In the genomic region with DNA sequence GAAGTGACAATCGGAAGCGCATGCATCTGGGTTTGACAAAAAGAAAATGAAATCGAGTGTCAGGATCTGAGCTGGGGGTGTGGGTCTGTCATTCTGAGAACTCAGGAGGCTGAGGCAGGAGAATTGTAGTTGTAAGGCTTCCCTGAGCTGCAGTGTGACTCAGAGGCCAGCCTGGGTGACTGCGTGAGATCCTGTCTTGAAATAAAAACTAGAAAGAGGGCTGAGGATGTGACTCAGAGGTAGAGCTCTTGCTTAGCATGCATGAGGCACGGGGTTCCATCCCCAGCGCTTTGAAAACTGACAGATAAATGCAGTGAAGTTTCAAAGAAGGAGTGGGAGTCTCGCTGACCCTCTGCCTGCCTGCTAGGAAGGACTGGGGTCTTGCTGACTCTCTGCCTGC, we compare ENCODE assay signal across 12 mouse cellular contexts.
DNase-seq lines count a peak whose midpoint lies in the region; ATAC-seq and TF ChIP-seq lines count a peak whose summit lies in the region.
"Had no signal": no experiment of that assay in that cellular context is flagged by ENCODE, and none has a peak within 500 bp of the region (broad histone marks: within the 10 kb centered on the region; RNA-seq: fewer than 3 reads in every experiment).

No protein-coding gene starts in this region.

- no peak overlapping the region for H3K4me2 ChIP-seq in forebrain, postnatal 0 days (ENCODE audit: low read depth)
- H3K4me2 ChIP-seq in midbrain, embryonic 12.5 days (replicated peaks), result no peak overlapping the region
- H3K4me2 ChIP-seq in intestine, embryonic 16.5 days (ENCODE audit: low read depth, low read length), result no peak overlapping the region
- H3K4me2 ChIP-seq: heart, embryonic 13.5 days; limb, embryonic 12.5 days had no signal

- H3K4me3 ChIP-seq in cerebellum, adult 2 months (replicated peaks; ENCODE audit: insufficient read depth, low read depth, low read length), result no peak overlapping the region
- H3K4me3 ChIP-seq in forebrain, postnatal 0 days (ENCODE audit: low read depth, low read length), result no peak overlapping the region
- no peak overlapping the region for H3K4me3 ChIP-seq in midbrain, embryonic 12.5 days
- no peak overlapping the region for H3K4me3 ChIP-seq in intestine, embryonic 16.5 days (ENCODE audit: low read length)
- H3K4me3 ChIP-seq: heart, embryonic 13.5 days; limb, embryonic 12.5 days had no signal

- peaks cover 49% of the 10 kb centered on the region for H3K4me1 ChIP-seq in cerebellum, adult 2 months (ENCODE audit: control insufficient read depth, insufficient read depth, low read length)
- H3K4me1 ChIP-seq in forebrain, postnatal 0 days (ENCODE audit: insufficient read depth), result no peaks in the 10 kb centered on the region
- H3K4me1 ChIP-seq in midbrain, embryonic 12.5 days, result 0 out of 2 replicates have a peak, but pooled peaks cover 9% of the 10 kb centered on the region
- no peaks in the 10 kb centered on the region for H3K4me1 ChIP-seq in intestine, embryonic 16.5 days (ENCODE audit: control insufficient read depth, insufficient read depth, low read length)
- H3K4me1 ChIP-seq: limb, embryonic 12.5 days had no signal

- 0 out of 2 replicates have a peak, but pooled peaks cover 5% of the 10 kb centered on the region for H3K9me3 ChIP-seq in forebrain, postnatal 0 days (ENCODE audit: low read length)
- H3K9me3 ChIP-seq in midbrain, embryonic 12.5 days, result peaks cover 13% of the 10 kb centered on the region
- 0 out of 2 replicates have a peak, but pooled peaks cover 4% of the 10 kb centered on the region for H3K9me3 ChIP-seq in intestine, embryonic 16.5 days (ENCODE audit: control insufficient read depth, low read length)

- peaks cover 24% of the 10 kb centered on the region for H3K36me3 ChIP-seq in forebrain, postnatal 0 days (ENCODE audit: insufficient read depth)
- peaks cover 24% of the 10 kb centered on the region for H3K36me3 ChIP-seq in midbrain, embryonic 12.5 days
- H3K36me3 ChIP-seq in intestine, embryonic 16.5 days (ENCODE audit: control insufficient read depth, insufficient read depth, low read length), result no peaks in the 10 kb centered on the region
- H3K36me3 ChIP-seq: heart, embryonic 13.5 days; limb, embryonic 12.5 days had no signal

- H3K27ac ChIP-seq in cerebellum, adult 2 months (ENCODE audit: insufficient read depth, low read length), result peak overlapping the region; percentile 77
- H3K27ac ChIP-seq in forebrain, postnatal 0 days (ENCODE audit: low read depth, low read length), result 0 out of 2 replicates have a peak overlapping the region, but pooled peaks have one; percentile 21
- H3K27ac ChIP-seq in midbrain, embryonic 12.5 days (replicated peaks), result peak overlapping the region; percentile 52; the same call in 1 of the 2 replicates
- H3K27ac ChIP-seq in intestine, embryonic 16.5 days (ENCODE audit: low read length), result no peak overlapping the region
- H3K27ac ChIP-seq: heart, embryonic 13.5 days; limb, embryonic 12.5 days had no signal

- H3K9ac ChIP-seq in forebrain, postnatal 0 days, result peak overlapping the region; percentile 3; the same call in 1 of the 2 replicates
- H3K9ac ChIP-seq in midbrain, embryonic 12.5 days (replicated peaks), result no peak overlapping the region
- H3K9ac ChIP-seq in intestine, embryonic 16.5 days (ENCODE audit: low read depth, low read length), result no peak overlapping the region
- H3K9ac ChIP-seq: heart, embryonic 13.5 days; limb, embryonic 12.5 days had no signal

- no peaks in the 10 kb centered on the region for H3K27me3 ChIP-seq in cerebellum, adult 2 months (ENCODE audit: control insufficient read depth, insufficient read depth, low read length)
- H3K27me3 ChIP-seq in forebrain, postnatal 0 days (ENCODE audit: insufficient read depth, low read length), result no peaks in the 10 kb centered on the region
- no peaks in the 10 kb centered on the region for H3K27me3 ChIP-seq in midbrain, embryonic 12.5 days
- no peaks in the 10 kb centered on the region for H3K27me3 ChIP-seq in intestine, embryonic 16.5 days (replicated peaks; ENCODE audit: control insufficient read depth, insufficient read depth, low read length)
- H3K27me3 ChIP-seq: heart, embryonic 13.5 days had no signal

- ATAC-seq in forebrain, postnatal 0 days, result no peak
- ATAC-seq in midbrain, embryonic 12.5 days (ENCODE audit: low FRiP score, low read depth), result no peak
- ATAC-seq in intestine, embryonic 16.5 days, result no peak

- 37% methylated on average over 7 of the region's 7 CpGs for WGBS in cerebellum, adult 2 months
- 67% methylated on average over 7 of the region's 7 CpGs for WGBS in forebrain, postnatal 0 days
- 64% methylated on average over 7 of the region's 7 CpGs for WGBS in midbrain, embryonic 12.5 days
- 63% methylated on average over 7 of the region's 7 CpGs for WGBS in intestine, embryonic 16.5 days

- no peak for TF ChIP-seq CTCF in cerebellum, adult 2 months (IDR thresholded peaks at IDR 0.05; ENCODE audit: borderline replicate concordance, insufficient read depth, low read depth, low read length)
- no peak for TF ChIP-seq CTCF in forebrain, postnatal 0 days (IDR thresholded peaks at IDR 0.05; ENCODE audit: low read depth)

- TF ChIP-seq POLR2A in cerebellum, adult 2 months (IDR thresholded peaks at IDR 0.05; ENCODE audit: borderline replicate concordance, insufficient read depth, low read length), result no peak

- DNase-seq in cerebellum, adult 2 months, result peak; percentile 40 to 42
- DNase-seq in cerebellum, adult 18-20 months, result no peak
- peak; percentile 66 for DNase-seq in 3134 (ENCODE audit: extremely low read depth, insufficient read length, low spot score)
- DNase-seq in forebrain, postnatal 0 days, result no peak
- DNase-seq in yolk sac, embryonic 10.5 days (ENCODE audit: low spot score), result no peak
- no peak for DNase-seq in thymus, postnatal 14 days
- DNase-seq: gastrocnemius, postnatal 10 days; lung, adult 2 months had no signal

Comparison
In these comparisons a context has a peak if more than half of its experiments do, and no peak if none do; other contexts are left out.
1. DNase-seq: peak in cerebellum, adult 2 months (2 of 2) and 3134 (single experiment); none in cerebellum, adult 18-20 months (0 of 2), forebrain, postnatal 0 days (single experiment), yolk sac, embryonic 10.5 days (single experiment) and thymus, postnatal 14 days (single experiment).